Mouse (Mus musculus) lung, embryonic 14.5 days (tissue): ENCODE results near the gene Edrf1. TPM values are rescaled to one million over a fixed set of nuclear protein-coding genes. Genes with fewer than 3 reads are reported as not detected.

Experiments
- ATAC-seq: fragments of 200-750 bp; cut with Nextera tagmentation; 2 replicates; pipeline ENCODE4 v1.8.0; 2017; ENCODE audit warnings: mild to moderate bottlenecking, moderate TSS enrichment, moderate library complexity; ENCODE audit not compliant: insufficient read depth
- DNase-seq: peaks from one replicate; pipeline ENCODE4 v3.0.0-alpha.2; 2015
- H3K27ac ChIP-seq: fragments of 300-500 bp; sonication (generic); 2 replicates; pipeline ENCODE4 v1.5.1; 2014; ENCODE audit warnings: low read depth, mild to moderate bottlenecking, moderate library complexity
- H3K27me3 ChIP-seq: fragments of 300-500 bp; sonication (generic); 2 replicates; pipeline ENCODE4 v1.6.1; 2014; ENCODE audit warnings: low read length, control low read depth; ENCODE audit not compliant: insufficient read depth
- H3K36me3 ChIP-seq: fragments of 300-500 bp; sonication (generic); 2 replicates; pipeline ENCODE4 v1.6.1; 2014; ENCODE audit warnings: control low read depth; ENCODE audit not compliant: insufficient read depth
- H3K4me1 ChIP-seq: fragments of 300-500 bp; sonication (generic); 2 replicates; pipeline ENCODE4 v1.6.1; 2014; ENCODE audit warnings: antibody characterized with exemption, control low read depth; ENCODE audit not compliant: insufficient read depth
- H3K4me2 ChIP-seq: fragments of 300-500 bp; sonication (generic); 2 replicates; pipeline ENCODE4 v1.6.1; 2014; ENCODE audit warnings: mild to moderate bottlenecking
- H3K4me3 ChIP-seq: fragments of 300-500 bp; sonication (generic); 2 replicates; pipeline ENCODE4 v1.5.1; 2014; ENCODE audit warnings: low read depth, low read length
- H3K9ac ChIP-seq: fragments of 300-500 bp; sonication (generic); 2 replicates; pipeline ENCODE4 v1.6.1; 2014
- H3K9me3 ChIP-seq: fragments of 300-500 bp; sonication (generic); 2 replicates; pipeline ENCODE4 v1.6.1; 2016; ENCODE audit warnings: low read depth, low read length, control low read depth
- CTCF ChIP-seq: IDR thresholded peaks from 2 replicates; pipeline ENCODE4 v1.5.1; 2016; ENCODE audit warnings: antibody characterized with exemption, low read depth
- WGBS: fragments of 180-500 bp; shearing (Covaris S2); extraction: QIAGEN DNeasy Blood & Tissue Kit; methylation state at CpG from one replicate; pipeline ENCODE4 v1.1.7; 2014; 5-methylcytosine and 5-hydroxymethylcytosine counted together
- polyA plus RNA-seq: library from polyadenylated mRNA; unstranded; fragments of >200 nt; fragmentation: Nextera tagmentation; extraction: Ambion mirVana; gene quantifications from 2 replicates; pipeline ENCODE4 v1.2.1, GENCODE M21; 2014

The Edrf1 gene
- polyA plus RNA-seq, 1 experiment from 2014 or later: 22.8 TPM

GRCm38 (mm10) chr7:133607883-133608575 is 29.3 kb upstream of the Edrf1 start:
- Histone ChIP-seq H3K9ac (no peak overlapping the region), H3K4me2 (peak overlapping the region; percentile 44; the same call in 1 of the 2 replicates), H3K9me3 (no peaks in the 10 kb centered on the region), H3K4me3 (no peak overlapping the region), H3K27ac (no peak overlapping the region), H3K27me3 (no peaks in the 10 kb centered on the region), H3K4me1 (no peaks in the 10 kb centered on the region), H3K36me3 (no peaks in the 10 kb centered on the region)
- DNase-seq (no peak), ATAC-seq (no peak)
- TF ChIP-seq CTCF: no peak
- WGBS: 73% methylated on average over 13 of the region's 13 CpGs

GRCm38 (mm10) chr7:133608631-133609340 is 28.6 kb upstream of the Edrf1 start:
- DNase-seq (peak; percentile 44), ATAC-seq (no peak)
- Histone ChIP-seq H3K4me1 (no peaks in the 10 kb centered on the region), H3K27me3 (no peaks in the 10 kb centered on the region), H3K4me3 (no peak overlapping the region), H3K9ac (no peak overlapping the region), H3K9me3 (no peaks in the 10 kb centered on the region), H3K4me2 (peak overlapping the region; percentile 44), H3K36me3 (no peaks in the 10 kb centered on the region), H3K27ac (peak overlapping the region; percentile 79)
- 39% methylated on average over 13 of the region's 13 CpGs for WGBS
- TF ChIP-seq CTCF: no peak

GRCm38 (mm10) chr7:133609585-133609984 is 27.8 kb upstream of the Edrf1 start:
- DNase-seq: peak; percentile 81
- no peak for TF ChIP-seq CTCF
- WGBS: 40% methylated on average over 8 of the region's 8 CpGs
- Histone ChIP-seq H3K9me3 (no peaks in the 10 kb centered on the region), H3K27ac (peak overlapping the region; percentile 79), H3K4me1 (no peaks in the 10 kb centered on the region), H3K4me2 (peak overlapping the region; percentile 44), H3K9ac (no peak overlapping the region), H3K27me3 (no peaks in the 10 kb centered on the region), H3K36me3 (no peaks in the 10 kb centered on the region), H3K4me3 (no peak overlapping the region)
- peak; percentile 86 for ATAC-seq

GRCm38 (mm10) chr7:133612981-133613380 is 24.4 kb upstream of the Edrf1 start:
- no peak for ATAC-seq
- no peak overlapping the region for H3K27ac ChIP-seq
- H3K4me3 ChIP-seq: no peak overlapping the region
- no peaks in the 10 kb centered on the region for H3K9me3 ChIP-seq
- no peaks in the 10 kb centered on the region for H3K27me3 ChIP-seq
- 69% methylated on average over 2 of the region's 2 CpGs for WGBS
- H3K4me2 ChIP-seq: no peak overlapping the region
- no peaks in the 10 kb centered on the region for H3K36me3 ChIP-seq
- no peaks in the 10 kb centered on the region for H3K4me1 ChIP-seq
- H3K9ac ChIP-seq: no peak overlapping the region
- TF ChIP-seq CTCF: no peak
- no peak for DNase-seq

GRCm38 (mm10) chr7:133620721-133621120 is 16.6 kb upstream of the Edrf1 start:
- H3K27ac ChIP-seq: no peak overlapping the region
- H3K9ac ChIP-seq: no peak overlapping the region
- no peak overlapping the region for H3K4me3 ChIP-seq
- H3K4me1 ChIP-seq: no peaks in the 10 kb centered on the region
- H3K9me3 ChIP-seq: no peaks in the 10 kb centered on the region
- peak; percentile 62; the same call in 1 of the 2 replicates for ATAC-seq
- no peaks in the 10 kb centered on the region for H3K36me3 ChIP-seq
- TF ChIP-seq CTCF: peak; percentile 75
- peak; percentile 82 for DNase-seq
- H3K4me2 ChIP-seq: peak overlapping the region; percentile 44; the same call in 1 of the 2 replicates
- no peaks in the 10 kb centered on the region for H3K27me3 ChIP-seq
- WGBS: 33% methylated on average over 11 of the region's 11 CpGs

- H3K9ac ChIP-seq: no peak overlapping the region
- no peaks in the 10 kb centered on the region for H3K4me1 ChIP-seq
- H3K4me2 ChIP-seq: no peak overlapping the region
- ATAC-seq: no peak
- no peaks in the 10 kb centered on the region for H3K36me3 ChIP-seq
- no peak overlapping the region for H3K27ac ChIP-seq
- H3K9me3 ChIP-seq: no peaks in the 10 kb centered on the region
- WGBS: 81% methylated on average over 5 of the region's 5 CpGs
- DNase-seq: no peak
- H3K27me3 ChIP-seq: no peaks in the 10 kb centered on the region
- TF ChIP-seq CTCF: no peak
- no peak overlapping the region for H3K4me3 ChIP-seq
Observed at GRCm38 (mm10) chr7:133623226-133623625, 14.1 kb upstream of the Edrf1 start.

- Histone ChIP-seq H3K4me2 (no peak overlapping the region), H3K4me3 (no peak overlapping the region), H3K36me3 (no peaks in the 10 kb centered on the region), H3K27ac (0 out of 2 replicates have a peak overlapping the region, but pooled peaks have one; percentile 33), H3K27me3 (no peaks in the 10 kb centered on the region), H3K9me3 (no peaks in the 10 kb centered on the region), H3K4me1 (no peaks in the 10 kb centered on the region), H3K9ac (no peak overlapping the region)
- WGBS: 24% methylated on average over 14 of the region's 14 CpGs
- DNase-seq (peak; percentile 77), ATAC-seq (peak; percentile 80)
- TF ChIP-seq CTCF: no peak
Observed at GRCm38 (mm10) chr7:133627184-133627936, 10.0 kb upstream of the Edrf1 start.
